In genomic region chr6:29770672-29771321, GRCm38 (mm10) we compare ENCODE assay signal across 23 mouse cellular contexts. TPM values are rescaled to one million over a fixed set of nuclear protein-coding genes. Genes with fewer than 3 reads are reported as not detected.
DNase-seq lines count a peak whose midpoint lies in the region; ATAC-seq and TF ChIP-seq lines count a peak whose summit lies in the region.
"Had no signal": no experiment of that assay in that cellular context is flagged by ENCODE, and none has a peak within 500 bp of the region (broad histone marks: within the 10 kb centered on the region; RNA-seq: fewer than 3 reads in every experiment).

No protein-coding gene starts in this region.

- peaks cover 20% of the 10 kb centered on the region for H3K4me1 ChIP-seq in hindbrain, embryonic 13.5 days (replicated peaks)
- peaks cover 21% of the 10 kb centered on the region; the same call in 1 of the 2 replicates for H3K4me1 ChIP-seq in hindbrain, embryonic 10.5 days (replicated peaks)
- H3K4me1 ChIP-seq in kidney, adult 2 months (ENCODE audit: control insufficient read depth, insufficient read depth, low read length): peaks cover 13% of the 10 kb centered on the region
- H3K4me1 ChIP-seq in liver, embryonic 13.5 days (replicated peaks): peaks cover 35% of the 10 kb centered on the region
- peaks cover 12% of the 10 kb centered on the region for H3K4me1 ChIP-seq in liver, postnatal 0 days (ENCODE audit: insufficient read depth)

- TF ChIP-seq POLR2A in kidney, adult 2 months (IDR thresholded peaks at IDR 0.05; ENCODE audit: low read depth, low read length): no peak

- no peaks in the 10 kb centered on the region for H3K9me3 ChIP-seq in hindbrain, embryonic 13.5 days
- H3K9me3 ChIP-seq in hindbrain, embryonic 10.5 days: no peaks in the 10 kb centered on the region
- no peaks in the 10 kb centered on the region for H3K9me3 ChIP-seq in liver, embryonic 13.5 days (replicated peaks)
- H3K9me3 ChIP-seq in liver, postnatal 0 days (ENCODE audit: low read length): no peaks in the 10 kb centered on the region
- H3K9me3 ChIP-seq: embryonic facial prominence, embryonic 15.5 days; forebrain, embryonic 10.5 days; heart, embryonic 15.5 days had no signal

- 59% methylated on average over 2 of the region's 2 CpGs for WGBS in hindbrain, embryonic 13.5 days
- WGBS in hindbrain, embryonic 10.5 days: 67% methylated on average over 2 of the region's 2 CpGs
- WGBS in kidney, adult 2 months: 42% methylated on average over 2 of the region's 2 CpGs
- 63% methylated on average over 2 of the region's 2 CpGs for WGBS in liver, embryonic 13.5 days (ENCODE audit: insufficient replicate concordance)
- 66% methylated on average over 2 of the region's 2 CpGs for WGBS in liver, postnatal 0 days (ENCODE audit: insufficient replicate concordance)

- ATAC-seq in hindbrain, embryonic 13.5 days (ENCODE audit: low FRiP score): no peak
- no peak for ATAC-seq in liver, embryonic 13.5 days (ENCODE audit: low read depth)
- ATAC-seq in liver, postnatal 0 days: no peak
- ATAC-seq in megakaryocyte progenitor cell, adult 5-6 weeks (replicated peaks; ENCODE audit: poor library complexity): no peak
- ATAC-seq: activated CD4-positive, CD25-positive, alpha-beta regulatory T cell, adult 4 months; forebrain, embryonic 14.5 days; Patski had no signal

- no peak overlapping the region for H3K27ac ChIP-seq in hindbrain, embryonic 13.5 days
- no peak overlapping the region for H3K27ac ChIP-seq in hindbrain, embryonic 10.5 days
- 0 out of 2 replicates have a peak overlapping the region, but pooled peaks have one; percentile 35 for H3K27ac ChIP-seq in kidney, adult 2 months (ENCODE audit: insufficient read depth, low read depth, low read length)
- H3K27ac ChIP-seq in liver, embryonic 13.5 days: no peak overlapping the region
- no peak overlapping the region for H3K27ac ChIP-seq in liver, postnatal 0 days (ENCODE audit: low read depth)
- H3K27ac ChIP-seq: embryonic facial prominence, embryonic 15.5 days; forebrain, embryonic 10.5 days; gastrocnemius, adult 2 months; heart, embryonic 15.5 days had no signal

- no peaks in the 10 kb centered on the region for H3K36me3 ChIP-seq in hindbrain, embryonic 13.5 days
- H3K36me3 ChIP-seq in hindbrain, embryonic 10.5 days: no peaks in the 10 kb centered on the region
- H3K36me3 ChIP-seq in kidney, adult 2 months (ENCODE audit: control insufficient read depth, insufficient read depth, low read length): no peaks in the 10 kb centered on the region
- H3K36me3 ChIP-seq in liver, embryonic 13.5 days: no peaks in the 10 kb centered on the region
- H3K36me3 ChIP-seq in liver, postnatal 0 days (replicated peaks; ENCODE audit: insufficient read depth, low read length): no peaks in the 10 kb centered on the region
- H3K36me3 ChIP-seq: embryonic facial prominence, embryonic 15.5 days; heart, embryonic 15.5 days had no signal

- H3K27me3 ChIP-seq in hindbrain, embryonic 13.5 days: no peaks in the 10 kb centered on the region
- H3K27me3 ChIP-seq in hindbrain, embryonic 10.5 days (ENCODE audit: insufficient read depth, poor library complexity, severe bottlenecking): no peaks in the 10 kb centered on the region
- no peaks in the 10 kb centered on the region for H3K27me3 ChIP-seq in kidney, adult 2 months (replicated peaks; ENCODE audit: control insufficient read depth, insufficient read depth, low read length)
- no peaks in the 10 kb centered on the region for H3K27me3 ChIP-seq in liver, embryonic 13.5 days
- H3K27me3 ChIP-seq in liver, postnatal 0 days (ENCODE audit: insufficient read depth, low read length): no peaks in the 10 kb centered on the region
- H3K27me3 ChIP-seq: embryonic facial prominence, embryonic 15.5 days; heart, embryonic 15.5 days; Patski had no signal

- H3K4me3 ChIP-seq in hindbrain, embryonic 13.5 days: no peak overlapping the region
- no peak overlapping the region for H3K4me3 ChIP-seq in hindbrain, embryonic 10.5 days
- H3K4me3 ChIP-seq in kidney, adult 2 months (ENCODE audit: insufficient read depth, low read depth, low read length): no peak overlapping the region
- no peak overlapping the region for H3K4me3 ChIP-seq in liver, embryonic 13.5 days (replicated peaks)
- H3K4me3 ChIP-seq in liver, postnatal 0 days (ENCODE audit: low read depth, low read length): no peak overlapping the region
- H3K4me3 ChIP-seq: embryonic facial prominence, embryonic 15.5 days; erythroblast, embryonic 14.5 days; gastrocnemius, adult 2 months; heart, embryonic 15.5 days had no signal

- no peak for DNase-seq in hindbrain, embryonic 10.5 days (ENCODE audit: low spot score)
- DNase-seq in kidney, adult 2 months: no peak
- DNase-seq in kidney, postnatal 10 days: no peak
- no peak for DNase-seq in liver, embryonic 13.5 days
- no peak for DNase-seq in liver, postnatal 0 days
- peak; percentile 65 for DNase-seq in gonadal fat pad, adult 2 months (ENCODE audit: low read depth)
- DNase-seq: adrenal gland, postnatal 14 days; cerebellum, adult 11-12 months; cerebellum, adult 9-11 months; cerebellum, postnatal 36 days; gastrocnemius, adult 2 months; gastrocnemius, postnatal 36 days; heart, adult 18-20 months; heart, postnatal 14 days had no signal

- no peak overlapping the region for H3K9ac ChIP-seq in hindbrain, embryonic 13.5 days
- H3K9ac ChIP-seq in liver, embryonic 13.5 days: 0 out of 2 replicates have a peak overlapping the region, but pooled peaks have one; percentile 6
- no peak overlapping the region for H3K9ac ChIP-seq in liver, postnatal 0 days (replicated peaks)
- H3K9ac ChIP-seq: embryonic facial prominence, embryonic 15.5 days; heart, embryonic 15.5 days had no signal

- 0 out of 2 replicates have a peak overlapping the region, but pooled peaks have one; percentile 10 for H3K4me2 ChIP-seq in hindbrain, embryonic 13.5 days
- H3K4me2 ChIP-seq in liver, embryonic 13.5 days: no peak overlapping the region
- no peak overlapping the region for H3K4me2 ChIP-seq in liver, postnatal 0 days (ENCODE audit: low read depth, low read length)
- H3K4me2 ChIP-seq: embryonic facial prominence, embryonic 15.5 days; heart, embryonic 15.5 days had no signal

- no peak for TF ChIP-seq CTCF in kidney, adult 2 months (conservative IDR thresholded peaks at IDR 0.05; ENCODE audit: insufficient read depth, insufficient read length, low read depth, low read length)
- TF ChIP-seq CTCF in liver, postnatal 0 days (IDR thresholded peaks at IDR 0.05; ENCODE audit: low read depth): no peak

- TF ChIP-seq EP300 in liver, postnatal 0 days (IDR thresholded peaks at IDR 0.05; ENCODE audit: low read depth): no peak

RNA-seq across cellular contexts. Expression of gene Ahcyl2, which starts 3.0 kb away (rescaled TPM):
- polyA plus RNA-seq in hindbrain, embryonic 13.5 days (2015; fragmentation: Nextera tagmentation; extraction: Ambion mirVana): 18.0 and 18.2 TPM in 2 replicates
- 11.5 and 13.0 TPM in 2 replicates for polyA plus RNA-seq in hindbrain, embryonic 10.5 days (2016; fragmentation: Nextera tagmentation; extraction: Ambion mirVana)
- 107 and 122 TPM in 2 replicates for polyA plus RNA-seq in kidney, adult 2 months (2012; rRNA removed)
- polyA plus RNA-seq in liver, embryonic 13.5 days (2015; fragmentation: Nextera tagmentation; extraction: Ambion mirVana): 4.1 and 4.3 TPM in 2 replicates
- polyA plus RNA-seq in liver, postnatal 0 days (2015; fragmentation: Nextera tagmentation; extraction: Ambion mirVana): 2.0 TPM in 2 replicates
- polyA plus RNA-seq in gonadal fat pad, adult 2 months (2012; rRNA removed): 38.1 and 40.6 TPM in 2 replicates
- total RNA-seq in megakaryocyte progenitor cell, adult 5-6 weeks (2015): 10.2 and 19.1 TPM in 2 replicates
- 14.0 and 38.9 TPM in 2 replicates for total RNA-seq in megakaryocyte progenitor cell, adult 5-6 weeks (2017)

RNA-seq across cellular contexts. Expression of gene Smo, which starts 35.5 kb away (rescaled TPM):
- 15.1 and 16.2 TPM in 2 replicates for polyA plus RNA-seq in hindbrain, embryonic 13.5 days (2015; fragmentation: Nextera tagmentation; extraction: Ambion mirVana)
- 50.3 and 50.4 TPM in 2 replicates for polyA plus RNA-seq in hindbrain, embryonic 10.5 days (2016; fragmentation: Nextera tagmentation; extraction: Ambion mirVana)
- 53.4 and 59.5 TPM in 2 replicates for polyA plus RNA-seq in kidney, adult 2 months (2012; rRNA removed)
- polyA plus RNA-seq in liver, embryonic 13.5 days (2015; fragmentation: Nextera tagmentation; extraction: Ambion mirVana): 3.4 and 4.3 TPM in 2 replicates
- 2.2 and 2.5 TPM in 2 replicates for polyA plus RNA-seq in liver, postnatal 0 days (2015; fragmentation: Nextera tagmentation; extraction: Ambion mirVana)
- 38.8 and 50.0 TPM in 2 replicates for polyA plus RNA-seq in gonadal fat pad, adult 2 months (2012; rRNA removed)
- total RNA-seq in megakaryocyte progenitor cell, adult 5-6 weeks (2015): 25.5 and 33.6 TPM in 2 replicates
- 16.4 and 19.9 TPM in 2 replicates for total RNA-seq in megakaryocyte progenitor cell, adult 5-6 weeks (2017)
